Mouse (Mus musculus) G1E (cell line): ENCODE data around the gene Hibadh.

ENCODE experiments used
- CTCF ChIP-seq: IDR thresholded peaks from 2 replicates; pipeline ENCODE4 v1.5.1; 2012; ENCODE audit warnings: low read depth, low read length, inconsistent platforms, mixed read lengths
- GATA1 ChIP-seq: IDR thresholded peaks from 2 replicates; pipeline ENCODE4 v1.6.1; 2012; ENCODE audit warnings: borderline replicate concordance, low read length, inconsistent platforms, mixed read lengths
- GATA2 ChIP-seq: IDR thresholded peaks from 2 replicates; pipeline ENCODE4 v1.6.1; 2012; ENCODE audit warnings: low read depth, low read length, inconsistent platforms, borderline replicate concordance
- POLR2AphosphoS5 ChIP-seq: IDR thresholded peaks from 2 replicates; pipeline ENCODE4 v1.6.1; 2012; ENCODE audit warnings: low read depth, low read length, inconsistent platforms; ENCODE audit not compliant: insufficient replicate concordance
- TAL1 ChIP-seq: conservative IDR thresholded peaks from 2 replicates; pipeline ENCODE4 v1.6.1; 2012; ENCODE audit warnings: low read depth, low read length, inconsistent platforms, mixed read lengths

DNA sequence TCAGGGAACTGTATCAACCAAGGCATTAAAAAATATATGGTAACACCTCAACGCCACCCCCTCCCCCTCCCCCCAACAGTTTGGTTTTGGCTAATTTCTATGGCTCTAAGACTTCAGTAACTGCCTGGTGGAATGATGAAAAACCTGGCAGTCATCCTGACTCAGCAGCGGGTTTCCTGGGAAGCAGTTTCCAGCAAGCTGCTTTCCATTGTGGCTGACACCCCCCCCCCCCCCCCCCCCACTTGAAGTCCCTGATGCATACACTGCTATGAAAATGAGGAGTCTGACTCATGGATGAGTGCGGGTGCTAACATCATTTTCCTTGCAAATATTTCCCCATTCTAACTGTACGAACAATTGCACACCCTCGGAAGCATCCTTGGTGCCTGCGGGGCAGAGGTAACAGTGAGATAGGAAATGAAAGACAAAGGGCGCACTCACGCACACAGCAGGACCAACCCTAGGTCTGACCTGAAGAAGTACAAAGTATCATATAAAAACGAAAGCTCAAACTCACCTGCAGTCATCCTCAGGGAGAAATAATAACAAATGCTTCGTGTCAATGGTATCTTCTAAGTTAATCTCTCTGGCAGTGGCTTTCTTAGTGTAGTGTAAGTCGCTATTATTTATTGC is 105.0 kb downstream of the Hibadh start:
- TF ChIP-seq GATA1: no peak
- TF ChIP-seq GATA2: no peak
- no peak for TF ChIP-seq POLR2AphosphoS5
- no peak for TF ChIP-seq CTCF
- TF ChIP-seq TAL1: no peak
